Mouse (Mus musculus) embryo, embryonic 10.5 days (tissue): ENCODE measurements around the gene Klf11.

Source experiments
- DNase-seq: peaks from one replicate; pipeline ENCODE4 v3.0.0-alpha.2; 2015; ENCODE audit warnings: low spot score

Klf11 gene

DNA sequence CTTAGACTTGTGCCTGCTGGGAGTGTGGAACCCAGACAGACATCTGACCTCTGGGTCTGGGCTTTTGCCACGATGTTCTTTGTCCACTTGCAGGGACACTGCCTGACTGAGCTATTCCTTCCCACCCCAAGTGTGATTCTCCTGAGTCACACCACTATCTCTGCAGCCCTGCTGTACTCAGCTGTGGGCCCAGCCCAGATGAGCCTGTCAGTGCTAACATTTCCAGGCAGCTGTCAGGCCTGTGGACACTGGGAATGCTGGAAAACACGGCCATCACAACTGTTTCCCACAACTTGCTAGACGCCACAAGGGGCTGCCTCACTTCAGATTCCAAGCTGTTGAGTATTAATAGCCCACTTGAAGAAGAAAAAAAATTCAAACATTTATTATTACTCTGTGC, 51.9 kb downstream of the Klf11 start:
- no peak for DNase-seq

DNA sequence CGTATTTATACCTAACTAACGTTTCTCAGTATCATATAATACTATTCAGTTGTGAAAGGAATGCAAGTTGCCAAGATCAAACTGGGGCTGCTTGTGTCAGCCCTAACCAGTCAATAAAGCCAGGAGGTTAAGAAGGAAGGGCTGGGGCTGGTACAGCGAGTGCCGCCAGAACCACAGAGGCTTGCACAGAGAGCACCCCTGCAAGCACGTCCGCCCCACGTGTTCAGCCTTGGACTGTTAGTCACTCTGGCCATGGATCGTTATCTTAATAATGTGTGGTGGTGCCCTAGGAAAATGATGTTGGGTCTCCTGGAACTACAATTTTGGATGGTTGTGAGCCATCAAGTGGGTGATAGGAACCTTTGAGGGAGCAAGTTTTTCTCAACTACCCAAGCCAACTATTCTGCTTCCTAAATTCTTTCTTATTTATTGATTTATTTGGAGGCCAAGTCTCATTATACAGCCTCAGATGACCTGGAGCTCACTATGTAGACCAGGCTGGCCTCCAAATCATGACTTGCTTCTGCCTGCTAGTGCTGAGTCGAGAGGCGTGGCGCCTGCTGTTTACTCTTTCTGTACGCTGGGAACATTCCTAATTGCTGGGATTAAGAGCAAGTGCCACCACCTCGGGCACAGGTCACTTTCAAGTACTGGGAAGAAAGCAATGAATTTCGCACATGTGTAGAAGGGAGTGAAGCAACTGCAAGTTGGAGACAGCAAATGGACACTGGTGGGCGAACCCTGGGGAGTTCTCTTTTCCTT, 54.6 kb downstream of the Klf11 start:
- no peak for DNase-seq

DNA sequence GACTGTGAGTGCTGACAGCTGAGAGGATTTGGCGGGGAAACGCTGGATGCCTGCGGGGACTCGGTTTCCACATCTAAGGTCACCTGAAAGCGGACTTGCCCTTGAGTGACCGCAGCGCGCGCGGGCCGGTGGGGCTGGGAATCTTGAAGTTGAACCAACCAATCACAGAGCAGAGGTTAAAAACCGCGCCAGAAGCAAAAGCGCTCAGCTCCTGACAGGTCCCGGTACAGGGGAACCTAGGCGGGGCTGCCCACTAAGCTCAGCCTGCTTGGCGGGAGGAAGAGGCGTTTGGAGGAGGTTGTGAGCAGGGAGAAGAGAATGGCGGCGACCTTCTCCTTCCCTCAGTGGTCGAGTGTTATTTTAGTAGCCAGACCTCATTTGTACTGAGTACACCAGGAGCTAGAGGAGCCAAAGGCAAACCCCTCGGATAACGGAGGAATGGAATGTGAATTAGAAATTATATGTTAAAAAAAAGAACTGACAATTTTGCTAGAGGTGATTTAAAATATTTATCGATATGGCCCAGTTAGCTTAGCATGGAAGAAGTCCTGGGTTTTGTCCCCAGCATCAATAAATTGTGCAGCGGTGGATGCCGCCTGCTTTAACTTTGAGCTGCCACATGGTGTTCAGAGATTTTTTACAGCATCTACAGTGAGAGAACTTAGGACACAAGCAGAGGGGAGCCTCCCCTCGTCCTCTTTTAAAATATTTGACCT, 55.8 kb downstream of the Klf11 start:
- peak; percentile 86 for DNase-seq

DNA sequence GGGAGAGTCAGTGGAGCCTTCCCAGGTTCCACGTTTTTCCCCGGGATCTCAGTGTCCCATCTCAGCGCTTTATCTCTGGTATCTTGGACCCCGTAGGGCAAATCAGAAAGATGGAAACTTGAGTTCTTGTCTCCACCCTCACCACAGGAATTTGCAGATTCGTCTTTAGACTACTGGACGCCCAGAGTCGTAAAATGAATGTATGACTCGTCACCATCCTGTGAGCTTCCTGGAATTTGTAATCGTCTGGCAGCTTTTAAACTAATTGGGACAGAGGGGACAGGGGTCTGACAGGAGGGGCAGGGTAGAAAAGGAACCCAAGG, 56.4 kb downstream of the Klf11 start:
- peak; percentile 62 for DNase-seq

DNA sequence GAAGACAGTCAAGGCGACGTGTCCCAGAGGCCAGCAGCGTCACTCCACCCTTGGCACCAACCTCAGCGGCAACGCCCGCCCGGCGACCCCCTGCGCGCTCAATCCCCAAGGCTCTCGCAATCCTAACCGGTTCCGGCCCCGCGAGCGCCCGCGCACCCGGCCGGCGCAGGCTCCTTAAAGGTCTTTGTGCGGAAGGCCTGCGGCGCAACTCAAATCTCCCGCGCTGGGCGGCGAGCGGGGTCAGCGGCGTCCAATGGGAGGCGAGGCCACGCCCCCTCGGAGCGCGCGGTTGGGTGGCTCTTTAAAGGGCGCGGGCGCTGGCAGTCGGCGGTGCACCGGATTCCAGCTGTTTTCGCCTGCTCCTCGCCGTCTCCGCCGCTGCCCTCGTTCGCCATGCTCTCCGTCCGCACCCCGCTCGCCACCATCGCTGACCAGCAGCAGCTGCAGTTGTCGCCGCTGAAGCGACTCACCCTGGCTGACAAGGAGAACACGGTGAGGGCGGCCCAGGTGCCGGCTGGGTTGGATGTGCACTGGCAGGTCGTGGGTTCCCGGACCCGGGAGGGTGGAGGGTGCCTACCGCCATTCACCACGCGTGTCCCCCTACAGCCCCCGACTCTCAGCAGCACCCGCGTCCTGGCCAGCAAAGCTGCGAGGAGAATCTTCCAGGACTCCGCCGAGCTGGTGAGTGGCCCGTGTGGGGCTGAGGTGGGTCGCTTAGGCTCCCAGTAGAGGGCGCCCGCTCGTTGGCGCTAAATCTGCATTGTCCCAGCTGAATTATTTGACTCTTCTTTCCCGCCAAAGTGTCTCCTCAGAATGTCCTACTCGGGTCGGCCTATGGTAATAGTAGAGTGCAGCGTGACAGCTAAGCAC, 57.1 kb downstream of the Klf11 start, which contains the start of gene Rrm2:
TSS of gene Rrm2 (plus strand) at position 288 of the 870 bp plus-strand sequence.
- DNase-seq, result peak; percentile 97

DNA sequence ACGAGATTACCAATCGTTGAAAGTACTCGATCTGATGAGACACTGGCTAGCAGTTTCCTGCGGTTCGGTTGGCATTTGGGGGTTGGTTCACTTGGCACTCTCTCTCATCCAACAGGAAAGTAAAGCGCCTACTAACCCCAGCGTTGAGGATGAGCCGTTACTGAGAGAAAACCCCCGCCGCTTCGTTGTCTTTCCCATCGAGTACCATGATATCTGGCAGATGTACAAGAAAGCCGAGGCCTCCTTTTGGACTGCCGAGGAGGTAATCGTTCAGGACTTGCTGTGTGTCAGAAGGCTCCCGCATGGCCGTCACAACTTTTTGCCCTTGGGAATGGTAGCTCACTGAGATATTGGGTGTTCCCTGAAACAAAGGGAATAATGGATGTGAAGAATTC, 57.7 kb downstream of the Klf11 start:
- no peak for DNase-seq

DNA sequence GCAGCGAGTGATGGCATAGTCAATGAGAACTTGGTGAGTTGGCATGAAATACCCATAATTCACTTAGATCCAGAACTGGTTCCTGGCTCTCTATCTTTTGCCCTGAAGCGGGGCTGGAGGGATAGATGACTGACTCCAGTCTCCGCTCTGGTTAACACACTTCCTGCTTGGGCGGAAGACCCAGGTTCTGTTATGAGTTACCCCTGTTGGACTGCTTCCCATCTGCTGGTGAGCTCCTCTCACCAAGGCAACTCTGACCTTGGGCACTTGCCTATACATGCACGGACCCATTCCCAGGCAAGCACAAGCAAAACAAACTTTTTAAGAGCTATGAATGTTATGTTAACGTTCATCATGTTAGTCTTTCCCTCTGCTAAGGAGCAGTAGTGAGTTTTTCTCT, 58.3 kb downstream of the Klf11 start:
- DNase-seq, result peak; percentile 54

DNA sequence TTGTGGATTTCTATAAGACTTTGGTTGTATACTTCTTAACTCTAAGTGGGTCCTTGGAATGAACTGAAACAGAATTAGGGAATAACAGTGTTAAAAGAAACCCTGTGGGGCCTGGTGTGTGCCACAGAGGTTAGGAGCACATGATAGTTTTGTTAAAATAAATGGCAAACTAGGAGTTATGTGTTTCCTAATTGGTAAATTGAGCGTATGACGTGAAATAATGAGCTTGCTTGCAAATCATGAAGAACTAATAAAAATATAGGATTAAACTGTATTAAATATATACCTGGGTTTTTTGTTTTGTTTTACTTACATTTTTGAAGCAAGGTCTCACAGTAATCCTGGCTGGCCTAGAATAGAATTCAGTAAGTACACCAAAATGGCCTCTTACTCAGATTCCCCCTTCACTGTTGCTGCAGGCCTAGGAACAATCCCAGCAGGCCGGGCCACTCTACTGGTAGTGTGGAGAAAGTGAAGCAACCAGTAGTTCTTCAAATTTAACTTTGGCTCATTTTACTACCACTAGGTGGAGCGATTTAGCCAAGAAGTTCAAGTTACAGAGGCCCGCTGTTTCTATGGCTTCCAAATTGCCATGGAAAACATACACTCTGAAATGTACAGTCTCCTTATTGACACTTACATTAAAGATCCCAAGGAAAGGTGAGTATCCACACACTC, 58.9 kb downstream of the Klf11 start:
- DNase-seq, result peak; percentile 94

DNA sequence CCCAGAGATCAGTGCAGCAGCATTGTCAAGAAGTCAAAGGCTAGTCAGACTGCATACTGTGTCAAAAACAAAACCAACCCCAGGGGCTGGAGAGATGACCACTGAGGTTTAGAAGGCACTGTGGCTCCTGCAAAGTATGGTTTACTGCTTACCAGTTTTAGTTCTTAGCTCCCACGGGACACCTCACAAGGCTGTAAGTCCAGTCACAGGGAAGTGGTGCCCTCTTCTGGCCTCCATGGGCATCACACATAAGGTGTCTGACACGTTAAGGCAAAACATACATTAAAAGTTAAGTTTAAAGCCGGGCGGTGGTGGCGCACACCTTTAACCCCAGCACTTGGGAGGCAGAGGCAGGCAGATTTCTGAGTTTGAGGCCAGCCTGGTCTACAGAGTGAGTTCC, 59.6 kb downstream of the Klf11 start:
- peak; percentile 71 for DNase-seq
